Mouse (Mus musculus) right cerebral cortex, postnatal 4 days (tissue): ENCODE results near the gene Lamb1.

ENCODE experiments used
- DNase-seq: peaks from one replicate; pipeline ENCODE4 v3.0.0-alpha.2; 2022

The Lamb1 gene

GRCm38 (mm10) chr12:31254978-31255377 is 10.1 kb upstream of the Lamb1 start:
- no peak for DNase-seq

DNA sequence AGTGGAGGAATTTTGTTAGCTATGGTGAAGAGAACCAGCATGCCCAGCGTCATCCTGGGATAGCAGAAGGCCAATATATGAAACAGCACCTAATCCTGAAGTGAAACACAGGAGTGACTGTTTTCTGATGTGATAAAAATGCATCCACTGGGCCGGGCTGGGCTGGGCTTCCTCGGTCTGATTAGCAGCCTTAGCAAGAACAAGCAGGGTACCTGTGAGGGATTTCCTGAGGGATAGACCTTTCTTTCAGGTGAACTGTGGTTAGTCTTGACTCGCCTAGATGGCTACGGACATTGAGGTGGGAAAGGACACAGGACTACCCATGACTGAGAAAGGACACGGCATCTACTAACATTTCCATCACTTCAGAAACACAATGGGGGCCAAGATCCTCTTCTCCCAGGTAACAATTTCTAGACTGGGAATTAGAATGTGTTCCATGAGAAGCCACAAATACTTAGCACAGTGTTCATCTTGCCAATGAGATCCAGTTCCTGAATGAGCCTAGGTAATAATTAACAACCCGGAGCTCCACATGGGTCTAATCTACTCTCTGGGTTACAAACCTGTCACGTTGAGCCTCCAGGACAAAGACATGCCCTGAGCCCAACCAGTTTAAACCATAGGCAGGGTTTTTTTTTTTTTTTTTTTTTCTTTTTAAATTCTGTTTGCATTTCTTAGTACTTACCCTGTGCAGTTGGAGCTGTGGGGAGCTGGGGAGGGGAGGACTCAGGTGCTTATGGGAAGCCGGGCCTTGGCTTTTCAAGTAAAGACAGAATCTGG is 8.7 kb upstream of the Lamb1 start:
- DNase-seq = no peak

DNA sequence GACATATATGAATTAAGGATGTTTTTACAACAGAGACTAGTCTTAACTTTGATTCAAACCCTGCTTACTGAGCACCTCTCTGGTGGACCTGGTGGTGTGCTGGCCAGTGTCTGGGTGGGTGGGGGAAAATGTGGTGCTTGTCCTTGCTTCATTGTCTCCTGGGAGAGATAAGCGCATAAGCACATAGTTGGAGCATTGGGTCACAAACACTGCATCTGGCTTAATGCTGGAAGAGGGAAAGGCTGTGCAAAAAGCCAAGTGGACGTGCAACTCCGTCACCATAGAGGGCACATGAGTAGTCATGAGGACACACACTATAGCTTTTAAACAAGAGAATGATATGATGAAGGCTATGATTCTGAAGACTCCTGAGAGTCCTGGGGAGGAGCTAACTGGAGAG is 3.2 kb upstream of the Lamb1 start:
- no peak for DNase-seq

- DNase-seq = no peak
Measured at GRCm38 (mm10) chr12:31263921-31264320, 1.1 kb upstream of the Lamb1 start.

GRCm38 (mm10) chr12:31265722-31266431 is 843 bp downstream of the Lamb1 start:
- peak; percentile 44 for DNase-seq

GRCm38 (mm10) chr12:31266686-31267085 is 1.7 kb downstream of the Lamb1 start:
- peak; percentile 18 for DNase-seq

DNA sequence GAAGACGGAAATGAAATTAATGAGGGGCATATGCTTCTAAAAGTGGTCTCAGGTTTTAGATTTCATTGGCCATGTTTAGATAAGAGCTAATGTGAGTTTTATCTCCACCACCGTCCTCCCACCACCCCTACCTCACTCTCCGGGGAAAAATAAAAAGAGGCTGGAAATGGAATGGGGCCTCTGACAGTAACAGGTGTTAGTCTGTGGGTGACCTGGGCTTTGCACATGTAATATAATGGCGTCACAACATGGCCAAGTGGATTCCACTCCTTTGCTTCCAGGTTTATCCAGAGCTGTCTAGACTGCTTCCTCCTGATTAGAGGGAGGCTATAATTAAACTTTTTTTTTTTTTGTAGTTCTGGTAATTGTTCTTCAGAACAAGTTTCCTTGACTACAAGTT is 2.3 kb downstream of the Lamb1 start:
- DNase-seq = no peak

DNA sequence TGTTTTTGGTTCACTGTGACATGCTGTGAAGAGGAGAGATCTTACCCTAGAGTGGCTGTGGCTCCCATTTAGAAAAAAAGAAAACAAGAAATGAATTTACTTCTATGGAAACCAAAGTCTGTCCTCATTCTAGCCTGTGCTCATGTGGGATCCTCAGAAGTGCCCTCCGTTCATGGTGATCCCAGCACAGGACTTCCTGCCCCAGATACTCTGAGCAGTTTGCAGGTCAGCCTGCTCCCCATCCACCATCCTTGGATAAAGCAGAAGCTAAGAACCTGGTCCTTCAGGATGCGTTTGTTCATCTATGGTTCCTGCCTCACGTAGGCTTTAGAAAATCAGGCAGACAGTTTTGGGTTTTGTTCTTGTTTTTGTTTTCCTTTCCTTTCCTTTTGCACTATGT is 3.3 kb downstream of the Lamb1 start:
- DNase-seq = no peak

DNA sequence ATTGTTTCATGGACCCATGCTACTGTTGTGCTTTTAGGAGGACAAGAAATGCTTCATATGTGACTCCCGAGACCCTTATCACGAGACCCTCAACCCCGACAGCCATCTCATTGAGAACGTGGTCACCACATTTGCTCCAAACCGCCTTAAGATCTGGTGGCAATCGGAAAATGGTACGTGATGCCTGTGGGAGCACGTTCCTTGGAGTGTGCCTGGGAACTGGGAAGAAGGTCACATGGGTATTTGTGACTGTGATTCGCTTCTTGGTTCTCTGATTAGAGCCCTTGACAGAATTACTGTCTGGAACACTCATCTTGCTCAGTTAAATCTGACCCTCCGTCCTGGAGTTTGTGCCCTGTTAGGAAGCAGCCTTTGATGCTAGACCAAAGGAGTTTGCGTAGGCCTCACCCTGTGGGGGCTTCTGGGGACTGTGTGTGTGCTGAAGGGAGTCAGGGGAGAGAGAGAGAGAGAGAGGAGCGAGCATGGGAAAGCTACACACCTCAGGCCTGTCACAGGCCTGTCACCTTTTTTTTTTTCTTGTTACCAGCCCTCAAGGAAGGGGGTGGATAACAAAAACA is 4.1 kb downstream of the Lamb1 start:
- DNase-seq = no peak

- no peak for DNase-seq
Measured at GRCm38 (mm10) chr12:31270361-31270760, 5.3 kb downstream of the Lamb1 start.

DNA sequence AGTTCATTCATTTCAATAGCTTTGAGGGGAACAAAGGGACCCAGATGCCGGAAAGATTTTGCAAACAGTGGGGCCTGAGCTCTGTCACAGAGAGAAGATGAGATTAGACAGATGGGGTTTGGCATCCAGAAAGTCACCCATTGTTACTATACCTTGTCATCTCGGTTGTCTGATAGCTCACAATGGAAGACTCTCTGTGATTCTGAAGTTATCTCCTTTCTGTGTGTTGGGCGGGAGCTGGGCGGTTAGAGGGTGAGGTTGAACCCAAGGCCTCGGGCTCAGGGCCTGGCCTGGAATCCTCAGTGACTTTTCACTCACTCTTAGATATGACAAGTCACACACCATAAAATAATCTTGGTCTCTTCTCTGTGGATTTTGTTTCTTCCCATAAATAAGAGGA is 5.7 kb downstream of the Lamb1 start:
- DNase-seq = no peak

- no peak for DNase-seq
Measured at GRCm38 (mm10) chr12:31271361-31272011, 6.5 kb downstream of the Lamb1 start.

GRCm38 (mm10) chr12:31272012-31272735 is 7.1 kb downstream of the Lamb1 start:
- DNase-seq = no peak

DNA sequence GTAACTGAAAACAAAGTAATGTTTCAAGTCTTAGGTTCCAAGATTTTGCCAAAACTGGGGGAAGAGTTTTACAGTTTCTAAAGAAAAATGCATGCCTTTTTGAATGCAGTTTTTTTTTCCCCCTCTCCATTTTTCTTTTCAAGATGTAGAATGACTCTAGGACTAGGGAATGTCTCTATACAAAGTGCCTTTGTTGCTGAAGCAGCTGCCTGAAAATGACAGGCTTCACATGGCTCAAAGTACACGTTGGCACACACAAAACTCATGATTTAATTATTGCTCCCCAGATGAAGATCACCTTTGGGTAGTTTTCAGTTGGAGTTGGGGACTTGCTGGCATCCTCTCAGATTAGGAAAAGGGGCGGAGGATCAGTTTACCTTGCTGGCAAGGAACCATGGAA is 7.8 kb downstream of the Lamb1 start:
- DNase-seq = no peak

- no peak for DNase-seq
Measured at GRCm38 (mm10) chr12:31273646-31274045, 8.6 kb downstream of the Lamb1 start.

DNA sequence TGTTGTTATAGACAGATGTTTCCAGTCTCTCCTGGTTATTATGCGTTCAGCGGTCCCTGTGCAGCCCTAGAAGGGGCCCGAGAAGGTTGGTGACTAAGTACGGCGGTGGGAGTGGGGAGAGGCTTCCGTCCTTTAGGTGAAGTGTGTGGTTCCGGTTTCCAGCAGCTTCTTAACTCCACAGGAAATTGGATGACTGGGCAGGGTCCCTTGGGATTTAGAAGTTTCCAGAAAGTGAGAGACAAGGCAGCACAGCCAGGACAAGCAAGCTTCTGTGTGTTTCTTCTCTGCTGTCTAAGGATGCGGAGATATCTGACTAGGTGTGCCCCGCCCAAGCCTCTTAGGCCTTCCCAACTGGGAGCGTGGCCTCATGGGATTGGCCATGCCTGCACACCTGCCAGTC is 10.4 kb downstream of the Lamb1 start:
- no peak for DNase-seq

DNA sequence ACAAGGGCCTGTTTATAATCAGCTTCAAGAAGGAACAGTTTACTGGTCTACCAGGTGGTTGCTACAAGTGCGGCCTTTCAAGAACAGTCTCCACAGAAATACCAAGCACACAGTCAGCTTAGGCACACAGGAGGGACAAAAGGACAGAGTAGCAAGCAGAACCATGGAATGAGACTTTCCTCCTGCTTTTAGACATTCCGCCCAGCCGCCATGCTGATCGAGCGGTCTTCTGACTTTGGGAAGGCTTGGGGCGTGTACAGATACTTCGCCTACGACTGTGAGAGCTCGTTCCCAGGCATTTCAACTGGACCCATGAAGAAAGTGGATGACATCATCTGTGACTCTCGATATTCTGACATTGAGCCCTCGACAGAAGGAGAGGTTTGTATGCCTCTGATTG is 13.2 kb downstream of the Lamb1 start:
- no peak for DNase-seq

- no peak for DNase-seq
Measured at GRCm38 (mm10) chr12:31280318-31280717, 15.3 kb downstream of the Lamb1 start.

GRCm38 (mm10) chr12:31281100-31281591 is 16.1 kb downstream of the Lamb1 start:
- no peak for DNase-seq

DNA sequence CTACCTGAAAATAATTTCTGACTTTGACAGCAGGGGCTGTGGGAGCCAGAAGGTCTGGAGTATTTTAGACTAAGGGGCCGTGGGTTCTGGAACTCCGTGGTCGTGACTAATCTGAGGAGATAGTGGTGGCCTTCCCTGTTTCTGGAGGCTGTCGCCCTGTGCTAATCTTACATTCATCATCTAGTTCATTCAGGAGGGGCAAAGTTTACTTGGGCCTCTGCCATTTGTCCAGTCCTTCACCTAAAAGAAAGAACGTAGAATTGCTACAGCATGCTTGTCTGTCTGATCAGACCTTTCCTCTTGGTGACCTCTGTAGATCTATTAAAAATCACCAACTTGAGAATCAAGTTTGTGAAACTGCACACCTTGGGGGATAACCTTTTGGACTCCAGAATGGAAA is 17.2 kb downstream of the Lamb1 start:
- DNase-seq = no peak

- no peak for DNase-seq
Measured at GRCm38 (mm10) chr12:31283131-31283530, 18.1 kb downstream of the Lamb1 start.

GRCm38 (mm10) chr12:31283617-31284136 is 18.6 kb downstream of the Lamb1 start:
- DNase-seq = no peak

DNA sequence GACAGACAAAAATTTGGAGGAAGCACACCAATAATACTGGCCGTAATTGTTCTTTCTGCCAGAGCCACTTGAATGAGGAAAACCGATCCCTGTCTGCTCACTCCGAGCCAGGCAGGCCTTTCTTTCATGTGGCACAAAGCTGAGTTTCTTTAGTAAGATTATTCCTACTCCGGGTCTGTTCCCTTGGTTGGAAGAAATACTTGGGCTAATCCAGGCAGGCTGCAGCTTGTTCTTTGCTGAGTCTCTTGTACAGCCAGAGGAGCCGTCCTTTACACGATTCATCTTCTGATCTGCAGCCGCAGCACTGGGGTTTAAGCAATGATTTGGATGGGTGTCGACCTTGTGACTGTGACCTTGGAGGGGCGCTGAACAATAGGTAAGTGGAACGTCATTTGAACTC is 24.0 kb downstream of the Lamb1 start:
- DNase-seq = no peak
